ENCODE assay signal across 29 mouse cellular contexts in the genomic region with DNA sequence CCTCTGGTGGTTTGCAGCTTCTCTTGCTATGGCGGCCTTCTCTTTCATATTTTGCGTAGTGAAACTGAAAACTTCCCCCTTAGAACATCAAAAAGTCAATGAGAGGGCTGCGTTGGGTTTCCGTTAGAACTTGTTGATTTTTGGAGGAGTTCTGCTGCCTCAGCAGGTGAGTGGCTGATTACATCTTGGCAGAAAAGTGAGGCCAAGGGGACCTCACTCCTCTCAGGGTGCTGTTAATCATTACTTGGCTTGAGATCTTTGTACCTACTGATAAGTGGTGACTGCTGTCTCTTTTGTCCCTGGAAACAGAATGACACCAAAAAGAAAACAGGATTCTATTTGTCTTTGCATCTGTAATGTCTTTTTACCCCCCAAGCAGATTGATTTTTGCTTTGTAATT. TPM values are rescaled to one million over a fixed set of nuclear protein-coding genes. Genes with fewer than 3 reads are reported as not detected.
DNase-seq lines count a peak whose midpoint lies in the region; ATAC-seq and TF ChIP-seq lines count a peak whose summit lies in the region.
"Had no signal": no experiment of that assay in that cellular context is flagged by ENCODE, and none has a peak within 500 bp of the region (broad histone marks: within the 10 kb centered on the region; RNA-seq: fewer than 3 reads in every experiment).

No protein-coding gene starts in this region.

- 73% methylated on average over 4 of the region's 4 CpGs for WGBS in liver, embryonic 15.5 days (ENCODE audit: insufficient replicate concordance)
- 70% methylated on average over 4 of the region's 4 CpGs for WGBS in liver, embryonic 11.5 days

- no peak overlapping the region; the same call in 1 of the 2 replicates for H3K27ac ChIP-seq in liver, embryonic 15.5 days (replicated peaks)
- no peak overlapping the region for H3K27ac ChIP-seq in liver, embryonic 11.5 days (ENCODE audit: low read depth, low read length)
- H3K27ac ChIP-seq in gastrocnemius, adult 2 months = no peak overlapping the region
- H3K27ac ChIP-seq: embryonic facial prominence, embryonic 10.5 days; embryonic facial prominence, embryonic 15.5 days; forebrain, embryonic 12.5 days; hindbrain, embryonic 15.5 days; liver, embryonic 13.5 days; lung, embryonic 15.5 days; midbrain, embryonic 10.5 days; midbrain, embryonic 15.5 days; neural tube, embryonic 15.5 days; stomach, embryonic 15.5 days had no signal

- H3K9ac ChIP-seq in liver, embryonic 15.5 days = no peak overlapping the region
- H3K9ac ChIP-seq in liver, embryonic 11.5 days (ENCODE audit: low read depth, low read length) = no peak overlapping the region
- H3K9ac ChIP-seq: embryonic facial prominence, embryonic 15.5 days; forebrain, embryonic 12.5 days; forebrain, postnatal 0 days; heart, embryonic 12.5 days; hindbrain, embryonic 15.5 days; liver, embryonic 13.5 days; lung, embryonic 15.5 days; midbrain, embryonic 15.5 days; neural tube, embryonic 15.5 days; stomach, embryonic 15.5 days had no signal

- no peak for TF ChIP-seq CTCF in gastrocnemius, adult 2 months (IDR thresholded peaks at IDR 0.05)

- no peak overlapping the region for H3K4me3 ChIP-seq in liver, embryonic 15.5 days (replicated peaks)
- no peak overlapping the region for H3K4me3 ChIP-seq in liver, embryonic 11.5 days (ENCODE audit: low read depth, low read length)
- no peak overlapping the region for H3K4me3 ChIP-seq in gastrocnemius, adult 2 months
- H3K4me3 ChIP-seq: embryonic facial prominence, embryonic 10.5 days; embryonic facial prominence, embryonic 15.5 days; forebrain, embryonic 12.5 days; heart, embryonic 12.5 days; hindbrain, embryonic 15.5 days; liver, embryonic 13.5 days; lung, embryonic 15.5 days; midbrain, embryonic 10.5 days; midbrain, embryonic 15.5 days; neural tube, embryonic 15.5 days; stomach, embryonic 15.5 days had no signal

- DNase-seq in kidney, adult 18-20 months = peak; percentile 11
- no peak for DNase-seq in kidney, postnatal 10 days
- DNase-seq in liver, embryonic 11.5 days (ENCODE audit: low spot score) = no peak
- DNase-seq in kidney, postnatal 14 days = peak; percentile 14
- DNase-seq in embryo, embryonic 9.5 days (ENCODE audit: extremely low spot score) = no peak
- no peak for DNase-seq in gastrocnemius, adult 2 months
- DNase-seq: cerebellum, adult 18-20 months; cerebellum, postnatal 14 days; forebrain, postnatal 0 days; gastrocnemius, postnatal 10 days; heart, postnatal 4 days; liver, embryonic 13.5 days; retina, postnatal 1 day; right cerebral cortex, postnatal 14 days had no signal

- no peak overlapping the region for H3K4me2 ChIP-seq in liver, embryonic 15.5 days
- no peak overlapping the region for H3K4me2 ChIP-seq in liver, embryonic 11.5 days
- H3K4me2 ChIP-seq: embryonic facial prominence, embryonic 15.5 days; forebrain, embryonic 12.5 days; heart, embryonic 12.5 days; hindbrain, embryonic 15.5 days; liver, embryonic 13.5 days; lung, embryonic 15.5 days; midbrain, embryonic 15.5 days; neural tube, embryonic 15.5 days; stomach, embryonic 15.5 days had no signal

- H3K9me3 ChIP-seq in liver, embryonic 15.5 days (replicated peaks) = no peaks in the 10 kb centered on the region
- H3K9me3 ChIP-seq in liver, embryonic 11.5 days (ENCODE audit: control insufficient read depth, low read length) = no peaks in the 10 kb centered on the region
- H3K9me3 ChIP-seq: embryonic facial prominence, embryonic 10.5 days; embryonic facial prominence, embryonic 15.5 days; forebrain, embryonic 12.5 days; heart, embryonic 12.5 days; hindbrain, embryonic 15.5 days; liver, embryonic 13.5 days; lung, embryonic 15.5 days; midbrain, embryonic 10.5 days; midbrain, embryonic 15.5 days; neural tube, embryonic 15.5 days; stomach, embryonic 15.5 days had no signal

- no peaks in the 10 kb centered on the region for H3K36me3 ChIP-seq in liver, embryonic 15.5 days (replicated peaks)
- H3K36me3 ChIP-seq in liver, embryonic 11.5 days (ENCODE audit: control insufficient read depth, insufficient read depth, low read length) = no peaks in the 10 kb centered on the region
- H3K36me3 ChIP-seq: embryonic facial prominence, embryonic 10.5 days; embryonic facial prominence, embryonic 15.5 days; forebrain, embryonic 12.5 days; heart, embryonic 12.5 days; hindbrain, embryonic 15.5 days; liver, embryonic 13.5 days; lung, embryonic 15.5 days; midbrain, embryonic 10.5 days; midbrain, embryonic 15.5 days; neural tube, embryonic 15.5 days; stomach, embryonic 15.5 days had no signal

- intact Hi-C loops in gastrocnemius, adult 2 months (cut with DNase I) = no loop called here

- H3K27me3 ChIP-seq in liver, embryonic 15.5 days = no peaks in the 10 kb centered on the region
- no peaks in the 10 kb centered on the region for H3K27me3 ChIP-seq in liver, embryonic 11.5 days (replicated peaks; ENCODE audit: control insufficient read depth, insufficient read depth, low read length)
- H3K27me3 ChIP-seq: embryonic facial prominence, embryonic 15.5 days; forebrain, embryonic 12.5 days; heart, embryonic 12.5 days; hindbrain, embryonic 15.5 days; liver, embryonic 13.5 days; lung, embryonic 15.5 days; midbrain, embryonic 15.5 days; neural tube, embryonic 15.5 days; stomach, embryonic 15.5 days had no signal

- H3K4me1 ChIP-seq in liver, embryonic 15.5 days (replicated peaks) = no peaks in the 10 kb centered on the region
- no peaks in the 10 kb centered on the region for H3K4me1 ChIP-seq in liver, embryonic 11.5 days (replicated peaks; ENCODE audit: control insufficient read depth, insufficient read depth, low read length)
- H3K4me1 ChIP-seq: embryonic facial prominence, embryonic 10.5 days; embryonic facial prominence, embryonic 15.5 days; forebrain, embryonic 12.5 days; heart, embryonic 12.5 days; hindbrain, embryonic 15.5 days; liver, embryonic 13.5 days; lung, embryonic 15.5 days; midbrain, embryonic 10.5 days; midbrain, embryonic 15.5 days; neural tube, embryonic 15.5 days; stomach, embryonic 15.5 days had no signal

- ATAC-seq in liver, embryonic 15.5 days (ENCODE audit: insufficient read depth) = peak; percentile 52
- no peak for ATAC-seq in liver, embryonic 11.5 days (replicated peaks; ENCODE audit: low FRiP score)
- ATAC-seq: CD4-positive, CD25-positive, alpha-beta regulatory T cell, adult 4 months; forebrain, postnatal 0 days; inflammation-experienced regulatory T-cells, adult 6 months; midbrain, embryonic 15.5 days had no signal

RNA-seq across cellular contexts. Expression of gene Dpyd, which starts 32.9 kb away (rescaled TPM):
- polyA plus RNA-seq in liver, embryonic 15.5 days (2015; fragmentation: Nextera tagmentation; extraction: Ambion mirVana) = 6.3 and 6.9 TPM in 2 replicates
- 1.6 and 1.8 TPM in 2 replicates for polyA plus RNA-seq in liver, embryonic 11.5 days (2014; fragmentation: Nextera tagmentation; extraction: Ambion mirVana)
- total RNA-seq in gastrocnemius, adult 2 months (2021) = 1 to 10 TPM; 1.3 to 2.4 TPM
- total RNA-seq: granulocyte monocyte progenitor cell, adult 5-6 weeks; megakaryocyte progenitor cell, adult 5-6 weeks had no signal
- polyA plus RNA-seq: CD4-positive, CD25-positive, alpha-beta regulatory T cell, adult 4 months; inflammation-experienced regulatory T-cells, adult 6 months had no signal

Comparison
In these comparisons a context has a peak if more than half of its experiments do, and no peak if none do; other contexts are left out.
1. DNase-seq: peak in kidney, adult 18-20 months (single experiment) and kidney, postnatal 14 days (single experiment); none in kidney, postnatal 10 days (single experiment), liver, embryonic 11.5 days (single experiment), embryo, embryonic 9.5 days (single experiment) and gastrocnemius, adult 2 months (single experiment).